Mouse (Mus musculus): ENCODE measurements around the gene Olfr1293-ps. TPM values are rescaled to one million over a fixed set of nuclear protein-coding genes. Genes with fewer than 3 reads are reported as not detected.

The Olfr1293-ps gene
- not detected for polyA plus RNA-seq (2017; shearing (Covaris generic))

GRCm38 (mm10) chr2:111524903-111525302, at the start of gene Olfr1293-ps:
TSS of gene Olfr1293-ps (plus strand) at chr2:111525203.
- ATAC-seq, result no peak

DNA sequence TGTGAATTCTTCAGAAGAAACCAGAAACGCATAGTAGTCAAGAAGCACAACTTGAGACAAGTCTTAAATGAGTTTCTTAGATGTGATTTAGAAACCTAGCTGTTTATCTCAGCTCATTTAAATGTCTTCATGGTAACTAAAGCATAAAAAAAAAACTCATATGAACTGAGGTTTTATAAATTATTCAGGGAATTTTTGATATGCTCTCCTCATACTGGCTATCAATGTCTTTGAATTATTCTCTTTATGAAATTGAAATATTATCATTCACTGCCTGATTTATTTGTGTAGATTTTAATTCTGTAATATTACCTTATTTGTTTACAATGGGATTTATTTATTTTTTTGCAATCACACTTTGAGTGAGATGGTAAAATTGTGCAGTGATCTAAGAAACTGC, 44.5 kb upstream of the Olfr1293-ps start, which contains the start of gene Olfr1289:
Gene Olfr1289 (plus strand): TSS at position 301 of the 400 bp plus-strand sequence.
- ATAC-seq, result no peak

- ATAC-seq, result no peak
Measured at GRCm38 (mm10) chr2:111493729-111494128, 31.3 kb upstream of the Olfr1293-ps start, which contains the start of gene Olfr1290. TSS of gene Olfr1290 (minus strand) at chr2:111493829.

GRCm38 (mm10) chr2:111496880-111497279, 28.1 kb upstream of the Olfr1293-ps start, which contains the start of gene Olfr1291-ps1:
TSS of gene Olfr1291-ps1 (plus strand) at chr2:111497180.
- no peak for ATAC-seq

GRCm38 (mm10) chr2:111517451-111517850, 7.6 kb upstream of the Olfr1293-ps start:
- no peak for ATAC-seq

DNA sequence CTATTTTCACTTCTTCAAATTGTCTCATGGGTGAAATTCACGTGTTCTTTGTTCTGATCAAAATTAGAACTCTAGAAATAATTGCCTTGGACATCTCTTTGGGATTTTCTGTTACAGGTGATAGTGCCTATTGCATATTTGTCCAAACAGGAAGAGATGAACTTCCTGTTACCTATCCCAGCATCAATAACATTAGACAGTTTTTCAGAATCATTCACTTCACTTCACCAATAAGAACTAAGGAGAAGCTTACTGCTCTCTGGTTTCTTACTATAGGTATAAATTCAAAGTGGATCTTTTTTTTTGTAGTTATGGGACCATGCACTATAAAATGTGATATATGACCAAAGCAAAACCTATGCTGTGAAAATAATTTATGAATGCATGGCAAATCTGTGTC, 15.2 kb downstream of the Olfr1293-ps start, which contains the start of gene Olfr1294:
Gene Olfr1294 (minus strand): TSS at position 101 of the 400 bp plus-strand sequence.
- no peak for ATAC-seq

DNA sequence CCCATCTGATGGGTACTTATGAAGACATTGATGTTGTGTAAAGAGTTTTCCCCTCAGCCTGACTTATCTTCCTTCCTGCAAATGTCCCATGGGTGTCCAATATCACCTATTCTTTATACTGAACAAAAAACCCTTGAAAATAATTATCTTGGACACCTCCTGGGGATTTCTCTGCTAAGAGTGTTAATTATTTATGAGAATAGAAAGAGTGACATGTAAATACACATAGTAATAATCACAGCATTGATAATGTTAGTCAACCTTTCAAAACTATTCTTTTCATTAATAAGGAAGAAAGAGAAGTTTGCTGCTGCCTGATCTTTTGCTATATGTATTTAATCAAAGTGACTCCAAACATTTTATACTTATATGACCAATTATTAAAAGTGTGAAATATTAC, 44.6 kb downstream of the Olfr1293-ps start, which contains the start of gene Olfr1295:
Gene Olfr1295 (minus strand): TSS at position 101 of the 400 bp plus-strand sequence.
- no peak for ATAC-seq

Other genes with a start within 250 kb of the Olfr1293-ps start
- not detected for gene Olfr1278, start 235.1 kb upstream of the Olfr1293-ps start, polyA plus RNA-seq (2017; shearing (Covaris generic))
- gene Olfr1279, start 224.6 kb upstream of the Olfr1293-ps start, polyA plus RNA-seq (2017; shearing (Covaris generic)), result not detected
- not detected for gene Olfr1280, start 211.2 kb upstream of the Olfr1293-ps start, polyA plus RNA-seq (2017; shearing (Covaris generic))
- gene Olfr1281, start 198.7 kb upstream of the Olfr1293-ps start, polyA plus RNA-seq (2017; shearing (Covaris generic)), result not detected
- gene Olfr1282, start 189.1 kb upstream of the Olfr1293-ps start, polyA plus RNA-seq (2017; shearing (Covaris generic)), result not detected
- gene Olfr1283, start 158.4 kb upstream of the Olfr1293-ps start, polyA plus RNA-seq (2017; shearing (Covaris generic)), result not detected
- not detected for gene Olfr1284, start 149.7 kb upstream of the Olfr1293-ps start, polyA plus RNA-seq (2017; shearing (Covaris generic))
- gene Olfr1286, start 102.1 kb upstream of the Olfr1293-ps start, polyA plus RNA-seq (2017; shearing (Covaris generic)), result not detected
- not detected for gene Olfr1287, start 76.1 kb upstream of the Olfr1293-ps start, polyA plus RNA-seq (2017; shearing (Covaris generic))
- not detected for gene Olfr1288, start 51.1 kb upstream of the Olfr1293-ps start, polyA plus RNA-seq (2017; shearing (Covaris generic))
- not detected for gene Olfr1289, start 44.4 kb upstream of the Olfr1293-ps start, polyA plus RNA-seq (2017; shearing (Covaris generic))
- gene Olfr1290, start 31.4 kb upstream of the Olfr1293-ps start, polyA plus RNA-seq (2017; shearing (Covaris generic)), result not detected
- under 1 TPM in 1 of 3 experiments, not detected in 2; 0.07 TPM for gene Olfr1291-ps1, start 28.0 kb upstream of the Olfr1293-ps start, polyA plus RNA-seq (2017; shearing (Covaris generic))
- gene Olfr1294, start 15.1 kb downstream of the Olfr1293-ps start, polyA plus RNA-seq (2017; shearing (Covaris generic)), result not detected
- gene Olfr1295, start 44.5 kb downstream of the Olfr1293-ps start, polyA plus RNA-seq (2017; shearing (Covaris generic)), result not detected
- gene Olfr1297, start 101.3 kb downstream of the Olfr1293-ps start, polyA plus RNA-seq (2017; shearing (Covaris generic)), result not detected
- gene Olfr1298, start 124.0 kb downstream of the Olfr1293-ps start, polyA plus RNA-seq (2017; shearing (Covaris generic)), result not detected
- not detected for gene Olfr1299, start 136.2 kb downstream of the Olfr1293-ps start, polyA plus RNA-seq (2017; shearing (Covaris generic))
- not detected for gene Olfr1301, start 225.8 kb downstream of the Olfr1293-ps start, polyA plus RNA-seq (2017; shearing (Covaris generic))